Mouse (Mus musculus) colon, adult 2 months (tissue): ENCODE results near the gene Calr. TPM values are rescaled to one million over a fixed set of nuclear protein-coding genes. Genes with fewer than 3 reads are reported as not detected.

ENCODE experiments used
- polyA plus RNA-seq: library from polyadenylated mRNA; depleted of rRNA; stranded (reverse); fragments of >200 nt; gene quantifications from 2 replicates; pipeline ENCODE4 v1.2.3, GENCODE M21; 2012; rRNA removed

The Calr gene
- polyA plus RNA-seq = 162 and 189 TPM in 2 replicates

GRCm38 (mm10) chr8:84846722-84847572, at the start of gene Calr:
TSS of gene Calr (minus strand) at chr8:84846934.

DNA sequence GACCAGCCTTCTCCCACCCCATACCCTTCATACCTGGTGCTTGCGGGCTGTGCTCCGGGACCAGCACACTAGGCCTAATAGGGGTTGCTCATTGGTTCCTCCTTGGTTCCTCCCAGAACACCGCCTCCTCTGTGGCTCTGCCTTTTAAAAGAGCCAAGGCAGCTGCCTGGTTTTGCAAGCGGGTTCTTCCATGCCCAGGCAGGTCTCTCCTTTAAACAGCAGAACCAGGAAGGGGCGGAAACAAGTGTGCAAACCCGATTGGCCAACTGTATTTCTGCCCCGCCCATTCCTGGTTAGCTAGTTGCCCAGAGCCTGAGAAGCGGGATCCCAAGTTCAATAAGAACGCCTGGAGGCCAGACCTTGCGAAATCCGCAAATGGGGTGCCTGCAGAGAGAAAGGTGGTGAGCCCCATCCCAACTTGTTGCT, 47.0 kb upstream of the Calr start, which contains the start of gene Gcdh:
TSS of gene Gcdh (minus strand) at position 213 of the 426 bp plus-strand sequence.

GRCm38 (mm10) chr8:84871376-84872308, 24.9 kb upstream of the Calr start, which contains the start of gene Syce2:
TSS of gene Syce2 (plus strand) at chr8:84872111.

DNA sequence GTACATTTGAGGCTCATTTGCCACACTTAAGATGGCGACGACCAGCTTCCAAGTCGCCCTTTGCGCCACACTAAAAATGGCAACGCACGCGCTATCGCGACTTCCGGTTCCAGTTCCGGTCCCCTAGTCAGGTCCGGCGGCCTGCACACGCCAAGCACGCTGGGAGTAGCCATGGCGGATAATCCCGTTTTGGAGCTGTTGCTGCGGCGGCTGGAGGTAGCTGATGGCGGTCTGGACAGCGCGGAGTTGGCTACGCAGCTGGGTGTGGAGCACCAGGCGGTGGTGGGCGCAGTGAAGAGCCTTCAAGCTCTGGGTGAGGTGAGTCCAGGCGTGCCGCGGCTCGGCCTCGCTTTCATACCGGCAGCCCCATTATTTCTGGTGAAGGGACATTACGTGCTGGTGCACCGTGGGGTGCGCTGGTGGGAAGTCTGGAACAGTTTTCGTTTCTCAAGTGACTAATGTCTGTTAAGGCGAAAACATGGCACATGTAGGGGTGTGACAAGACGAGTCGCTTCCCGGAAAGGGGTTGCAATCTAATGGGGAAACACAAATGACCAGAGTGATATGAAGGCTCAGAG, 10.2 kb upstream of the Calr start, which contains the start of gene Farsa:
TSS of gene Farsa (plus strand) at position 126 of the 578 bp plus-strand sequence.

GRCm38 (mm10) chr8:84840248-84840999, 6.3 kb downstream of the Calr start, which contains the start of gene Rad23a:
TSS of gene Rad23a (minus strand) at chr8:84840665.

DNA sequence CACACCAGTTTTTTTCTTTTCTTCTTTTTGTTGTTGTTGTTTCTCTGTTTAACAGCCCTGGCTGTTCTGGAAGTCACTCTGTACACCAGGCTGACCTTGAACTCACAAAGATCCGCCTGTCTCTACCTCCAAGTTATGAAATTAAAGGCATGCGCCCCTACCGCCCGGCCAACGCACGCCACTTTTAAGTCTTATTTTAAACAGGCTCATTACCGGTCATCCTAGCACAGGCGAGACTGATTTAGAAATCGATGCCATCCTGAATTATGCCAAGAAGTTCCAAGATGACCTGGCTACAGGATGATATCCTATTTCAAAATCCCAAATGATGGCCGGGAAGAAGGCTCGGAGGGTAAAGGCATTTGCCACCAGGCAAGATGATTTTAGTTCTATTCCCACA, 15.2 kb downstream of the Calr start, which contains the start of gene Gadd45gip1:
TSS of gene Gadd45gip1 (plus strand) at position 33 of the 400 bp plus-strand sequence.

DNA sequence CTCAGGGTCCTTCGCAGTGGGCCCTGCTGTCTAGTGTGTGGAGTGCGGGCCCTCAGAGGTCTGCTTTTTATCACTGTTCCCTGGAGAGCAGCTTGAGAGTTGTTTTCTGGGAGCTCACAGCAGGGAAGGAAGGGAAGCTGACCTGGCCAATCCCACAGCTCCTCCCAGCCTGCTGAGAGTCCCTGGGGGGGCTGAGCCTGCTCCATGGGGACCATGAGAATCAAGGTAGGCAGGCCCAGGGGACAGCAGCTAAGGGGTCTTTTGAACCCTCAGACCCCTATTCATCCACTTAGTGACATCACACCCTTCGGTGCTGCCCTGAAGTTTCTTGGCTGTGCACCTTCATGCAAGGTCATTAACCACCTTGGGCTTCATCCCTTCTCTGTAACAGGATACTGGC, 24.0 kb downstream of the Calr start, which contains the start of gene Dand5:
TSS of gene Dand5 (minus strand) at position 101 of the 400 bp plus-strand sequence.

GRCm38 (mm10) chr8:84799999-84800831, 46.5 kb downstream of the Calr start, which contains the start of gene Nfix:
TSS of gene Nfix (minus strand) at chr8:84800344.

Other genes starting within 250 kb of the Calr start
- gene Ier2, start 184.1 kb downstream of the Calr start, polyA plus RNA-seq = 43.1 and 48.5 TPM in 2 replicates
- 99.2 and 132 TPM in 2 replicates for gene Trmt1, start 160.6 kb downstream of the Calr start, polyA plus RNA-seq
- 118 and 128 TPM in 2 replicates for gene Nacc1, start 159.1 kb downstream of the Calr start, polyA plus RNA-seq
- gene Lyl1, start 145.5 kb downstream of the Calr start, polyA plus RNA-seq = 8.4 and 9.0 TPM in 2 replicates
- 0.29 and 0.59 TPM in 2 replicates for gene G430095P16Rik, start 123.9 kb downstream of the Calr start, polyA plus RNA-seq
- gene Nfix, start 46.6 kb downstream of the Calr start, polyA plus RNA-seq = 42.4 and 55.8 TPM in 2 replicates
- 2.1 and 2.9 TPM in 2 replicates for gene Dand5, start 24.1 kb downstream of the Calr start, polyA plus RNA-seq
- gene Gadd45gip1, start 15.4 kb downstream of the Calr start, polyA plus RNA-seq = 40.4 and 47.3 TPM in 2 replicates
- gene Rad23a, start 6.3 kb downstream of the Calr start, polyA plus RNA-seq = 58.2 and 66.6 TPM in 2 replicates
- 35.1 TPM in 2 replicates for gene Farsa, start 10.1 kb upstream of the Calr start, polyA plus RNA-seq
- 1.3 and 1.9 TPM in 2 replicates for gene Syce2, start 25.2 kb upstream of the Calr start, polyA plus RNA-seq
- gene Gcdh, start 47.0 kb upstream of the Calr start, polyA plus RNA-seq = 130 and 142 TPM in 2 replicates
- 0.23 and 0.28 TPM in 2 replicates for gene Klf1, start 55.0 kb upstream of the Calr start, polyA plus RNA-seq
- 13.5 and 17.0 TPM in 2 replicates for gene Dnase2a, start 61.6 kb upstream of the Calr start, polyA plus RNA-seq
- gene Mast1, start 90.4 kb upstream of the Calr start, polyA plus RNA-seq = 1.3 and 1.7 TPM in 2 replicates
- 0.21 and 0.81 TPM in 2 replicates for gene Rtbdn, start 100.1 kb upstream of the Calr start, polyA plus RNA-seq
- not detected in 2 replicates for gene Gm49661, start 122.5 kb upstream of the Calr start, polyA plus RNA-seq
- 119 and 140 TPM in 2 replicates for gene Prdx2, start 122.7 kb upstream of the Calr start, polyA plus RNA-seq
- gene Rnaseh2a, start 122.8 kb upstream of the Calr start, polyA plus RNA-seq = 41.0 and 42.0 TPM in 2 replicates
- gene Junb, start 131.8 kb upstream of the Calr start, polyA plus RNA-seq = 231 and 249 TPM in 2 replicates
- gene Hook2, start 143.7 kb upstream of the Calr start, polyA plus RNA-seq = 43.2 and 50.0 TPM in 2 replicates
- 96.2 and 105 TPM in 2 replicates for gene Best2, start 167.6 kb upstream of the Calr start, polyA plus RNA-seq
- 110 TPM in 2 replicates for gene Asna1, start 178.3 kb upstream of the Calr start, polyA plus RNA-seq
- 108 and 150 TPM in 2 replicates for gene Trir, start 179.9 kb upstream of the Calr start, polyA plus RNA-seq
- gene Tnpo2, start 190.0 kb upstream of the Calr start, polyA plus RNA-seq = 53.8 and 59.8 TPM in 2 replicates
- 59.9 and 71.0 TPM in 2 replicates for gene Fbxw9, start 213.1 kb upstream of the Calr start, polyA plus RNA-seq
- gene Gm5741, start 221.0 kb upstream of the Calr start, polyA plus RNA-seq = 0.72 TPM in 1 of 2 replicates, not detected in the other
- 53.6 and 68.0 TPM in 2 replicates for gene Dhps, start 224.8 kb upstream of the Calr start, polyA plus RNA-seq
- gene Wdr83os, start 233.8 kb upstream of the Calr start, polyA plus RNA-seq = 87.0 and 110 TPM in 2 replicates
- gene Wdr83, start 234.4 kb upstream of the Calr start, polyA plus RNA-seq = 29.5 and 29.6 TPM in 2 replicates
- 70.9 and 73.4 TPM in 2 replicates for gene Man2b1, start 236.3 kb upstream of the Calr start, polyA plus RNA-seq